Mouse (Mus musculus) telencephalon, adult 2 months (tissue): ENCODE data around the gene Ccdc78.
"Not testable (repeated sequence)": the region's sequence is repeated elsewhere in the genome, so short reads cannot be mapped to it uniquely, and the experiment has no call there.

ENCODE experiments used
- DNase-seq: peaks from one replicate; pipeline ENCODE4 v3.0.0-alpha.2; 2011; ENCODE audit warnings: low read depth, low spot score

The Ccdc78 gene

GRCm38 (mm10) chr17:25786280-25786679 lies at the start of gene Ccdc78:
Gene Ccdc78, plus strand, starts transcription at chr17:25786580.
- no peak for DNase-seq

- DNase-seq: no peak
Measured at GRCm38 (mm10) chr17:25738861-25739260, 47.5 kb upstream of the Ccdc78 start.

GRCm38 (mm10) chr17:25741471-25741870 lies 44.9 kb upstream of the Ccdc78 start:
- DNase-seq: not testable (repeated sequence)

GRCm38 (mm10) chr17:25743831-25744230 lies 42.5 kb upstream of the Ccdc78 start:
- DNase-seq: no peak

- DNase-seq: no peak
Measured at GRCm38 (mm10) chr17:25744311-25744710, 42.1 kb upstream of the Ccdc78 start.

- DNase-seq: no peak
Measured at GRCm38 (mm10) chr17:25748238-25748637, 38.1 kb upstream of the Ccdc78 start.

GRCm38 (mm10) chr17:25749314-25749713 lies 37.1 kb upstream of the Ccdc78 start:
- no peak for DNase-seq

GRCm38 (mm10) chr17:25751446-25751845 lies 34.9 kb upstream of the Ccdc78 start:
- no peak for DNase-seq

GRCm38 (mm10) chr17:25754241-25754640 lies 32.1 kb upstream of the Ccdc78 start, which contains the start of gene Msln:
Gene Msln, minus strand, starts transcription at chr17:25754378.
- DNase-seq: no peak

- DNase-seq: no peak
Measured at GRCm38 (mm10) chr17:25755086-25755485, 31.3 kb upstream of the Ccdc78 start.

GRCm38 (mm10) chr17:25755627-25756377 lies 30.6 kb upstream of the Ccdc78 start:
- DNase-seq: no peak

- DNase-seq: no peak
Measured at GRCm38 (mm10) chr17:25756378-25757242, 29.8 kb upstream of the Ccdc78 start.

- no peak for DNase-seq
Measured at GRCm38 (mm10) chr17:25757691-25758090, 28.7 kb upstream of the Ccdc78 start.

- peak; percentile 57 for DNase-seq
Measured at GRCm38 (mm10) chr17:25760148-25760547, 26.2 kb upstream of the Ccdc78 start.

GRCm38 (mm10) chr17:25761561-25761970 lies 24.8 kb upstream of the Ccdc78 start:
- peak; percentile 84 for DNase-seq

GRCm38 (mm10) chr17:25762591-25762990 lies 23.8 kb upstream of the Ccdc78 start:
- no peak for DNase-seq

GRCm38 (mm10) chr17:25765886-25766285 lies 20.5 kb upstream of the Ccdc78 start:
- no peak for DNase-seq

GRCm38 (mm10) chr17:25769331-25769730 lies 17.0 kb upstream of the Ccdc78 start:
- no peak for DNase-seq

GRCm38 (mm10) chr17:25773549-25774120 lies 12.7 kb upstream of the Ccdc78 start, which contains the start of gene Narfl:
Gene Narfl, plus strand, starts transcription at chr17:25773776.
- peak; percentile 97 for DNase-seq

GRCm38 (mm10) chr17:25775318-25776062 lies 10.9 kb upstream of the Ccdc78 start:
- DNase-seq: no peak

- no peak for DNase-seq
Measured at GRCm38 (mm10) chr17:25777948-25778347, 8.4 kb upstream of the Ccdc78 start.
